Mouse (Mus musculus) spleen, adult 2 months (tissue): ENCODE results near the gene Snx9. TPM values are rescaled to one million over a fixed set of nuclear protein-coding genes. Genes with fewer than 3 reads are reported as not detected.

ENCODE experiments used
- DNase-seq, 2 experiments: peaks; one replicate each; pipeline versions ENCODE4 v3.0.0 to v3.0.0-alpha.2; 2012 to 2021; ENCODE audit warnings: low spot score in 2 of 2, low read depth in 1 of 2
- H3K27ac ChIP-seq: fragments of 200-500 bp; 2 replicates; pipeline ENCODE4 v1.5.1; 2012; ENCODE audit warnings: low read length, inconsistent platforms; ENCODE audit not compliant: insufficient read depth
- H3K27me3 ChIP-seq: fragments of 200-500 bp; 2 replicates; pipeline ENCODE4 v1.6.1; 2012; ENCODE audit warnings: mild to moderate bottlenecking, moderate library complexity, low read length, inconsistent platforms; ENCODE audit not compliant: control insufficient read depth, insufficient read depth
- H3K36me3 ChIP-seq: fragments of 200-500 bp; 2 replicates; pipeline ENCODE4 v1.6.1; 2012; ENCODE audit warnings: mild to moderate bottlenecking, low read length, inconsistent platforms; ENCODE audit not compliant: control insufficient read depth, insufficient read depth
- H3K4me1 ChIP-seq: fragments of 200-500 bp; 2 replicates; pipeline ENCODE4 v1.6.1; 2011; ENCODE audit warnings: inconsistent platforms; ENCODE audit not compliant: control insufficient read depth, insufficient read depth, insufficient read length
- H3K4me3 ChIP-seq: fragments of 200-500 bp; 2 replicates; pipeline ENCODE4 v1.5.1; 2011; ENCODE audit warnings: mild to moderate bottlenecking, inconsistent platforms; ENCODE audit not compliant: insufficient read depth, insufficient read length; ENCODE audit errors: extremely low read depth
- CTCF ChIP-seq: fragments of 200-500 bp; IDR thresholded peaks from 2 replicates; pipeline ENCODE4 v1.5.1; 2011; ENCODE audit warnings: mild to moderate bottlenecking, inconsistent platforms; ENCODE audit not compliant: insufficient read depth, insufficient read length, insufficient replicate concordance; ENCODE audit errors: extremely low read depth
- POLR2A ChIP-seq: fragments of 200-500 bp; IDR thresholded peaks from 2 replicates; pipeline ENCODE4 v1.6.1; 2011; ENCODE audit warnings: low read depth, low read length, inconsistent platforms
- WGBS: fragments of 180-500 bp; shearing (Covaris S2); methylation state at CpG from one replicate; pipeline ENCODE4 v1.1.7; 2018; 5-methylcytosine and 5-hydroxymethylcytosine counted together
- polyA plus RNA-seq: library from polyadenylated mRNA; depleted of rRNA; stranded (reverse); fragments of >200 nt; gene quantifications from 2 replicates; pipeline ENCODE4 v1.2.3, GENCODE M21; 2012

Snx9 gene
- polyA plus RNA-seq, 1 experiment: 22.1 TPM

DNA sequence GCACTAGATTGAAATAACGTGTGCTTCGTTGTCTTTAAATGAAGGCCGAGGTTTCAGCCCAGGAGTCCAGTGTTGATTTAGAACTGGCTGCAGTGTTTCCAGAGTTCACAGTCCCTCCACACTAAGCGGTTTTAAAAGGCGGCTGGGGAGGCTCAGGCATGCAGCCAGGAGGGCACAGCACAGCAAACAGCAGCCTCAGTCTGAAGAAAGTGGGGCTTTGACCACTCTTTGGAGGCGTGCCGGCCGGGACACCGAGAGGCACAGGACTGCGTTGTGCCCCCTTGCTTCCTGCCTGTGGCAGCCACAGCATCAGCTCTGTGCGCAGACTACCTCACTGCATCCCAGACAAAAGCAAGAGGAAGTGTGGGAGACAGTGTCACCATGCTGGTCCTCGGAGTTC is 70.5 kb downstream of the Snx9 start:
- H3K36me3 ChIP-seq: peaks cover 31% of the 10 kb centered on the region
- TF ChIP-seq POLR2A (no peak), CTCF (no peak)
- H3K4me1 ChIP-seq: no peaks in the 10 kb centered on the region
- WGBS: 90% methylated on average over 12 of the region's 12 CpGs
- H3K4me3 ChIP-seq: no peak overlapping the region
- no peak for DNase-seq
- H3K27me3 ChIP-seq: no peaks in the 10 kb centered on the region
- no peak overlapping the region for H3K27ac ChIP-seq

DNA sequence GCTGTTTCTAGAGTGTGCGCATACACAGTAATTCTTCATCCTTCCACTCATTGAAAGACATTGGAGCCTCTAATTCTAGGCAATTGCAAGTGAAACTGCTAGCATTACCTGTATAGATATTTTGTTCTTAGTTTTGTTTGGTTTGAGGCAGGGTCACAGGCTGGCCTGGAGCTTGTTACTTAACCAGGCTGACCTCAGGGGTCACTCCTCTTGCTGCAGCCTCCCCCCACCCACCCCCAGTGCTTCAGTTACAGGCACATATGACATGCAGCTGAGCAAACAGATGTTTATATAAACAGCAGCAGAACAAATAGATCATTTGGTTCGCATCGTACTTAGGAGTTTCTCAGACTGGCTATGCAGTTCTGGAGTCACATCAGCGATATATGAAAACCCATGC is 71.7 kb downstream of the Snx9 start:
- no peak overlapping the region for H3K4me3 ChIP-seq
- H3K4me1 ChIP-seq: no peaks in the 10 kb centered on the region
- TF ChIP-seq CTCF (no peak), POLR2A (no peak)
- peaks cover 25% of the 10 kb centered on the region for H3K36me3 ChIP-seq
- 96% methylated on average over 4 of the region's 4 CpGs for WGBS
- DNase-seq: no peak
- no peaks in the 10 kb centered on the region for H3K27me3 ChIP-seq
- no peak overlapping the region for H3K27ac ChIP-seq

DNA sequence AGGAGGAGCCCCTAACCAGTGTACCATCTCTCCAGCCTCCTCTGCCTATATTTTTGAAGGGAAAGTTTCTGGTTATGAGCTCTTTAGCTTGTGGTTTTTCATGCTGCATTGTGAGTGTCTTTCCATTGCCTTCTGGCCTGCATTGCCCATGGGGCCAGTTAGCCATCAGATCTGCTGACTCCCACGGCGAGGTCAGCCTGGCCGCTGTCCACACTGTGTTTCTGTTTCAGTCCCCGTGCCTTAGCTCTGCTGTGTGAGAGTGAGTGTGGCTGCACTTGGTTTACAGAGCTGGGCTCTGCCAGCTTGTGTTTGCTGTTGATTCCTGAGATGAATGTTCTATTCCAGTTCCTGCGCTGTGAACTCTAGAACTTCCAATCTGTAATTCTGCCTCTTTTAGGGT is 73.1 kb downstream of the Snx9 start:
- no peak for DNase-seq
- no peak overlapping the region for H3K4me3 ChIP-seq
- H3K36me3 ChIP-seq: peaks cover 21% of the 10 kb centered on the region
- 81% methylated on average over 5 of the region's 5 CpGs for WGBS
- no peak overlapping the region for H3K27ac ChIP-seq
- no peaks in the 10 kb centered on the region for H3K4me1 ChIP-seq
- no peak for TF ChIP-seq POLR2A
- no peak for TF ChIP-seq CTCF
- H3K27me3 ChIP-seq: no peaks in the 10 kb centered on the region

DNA sequence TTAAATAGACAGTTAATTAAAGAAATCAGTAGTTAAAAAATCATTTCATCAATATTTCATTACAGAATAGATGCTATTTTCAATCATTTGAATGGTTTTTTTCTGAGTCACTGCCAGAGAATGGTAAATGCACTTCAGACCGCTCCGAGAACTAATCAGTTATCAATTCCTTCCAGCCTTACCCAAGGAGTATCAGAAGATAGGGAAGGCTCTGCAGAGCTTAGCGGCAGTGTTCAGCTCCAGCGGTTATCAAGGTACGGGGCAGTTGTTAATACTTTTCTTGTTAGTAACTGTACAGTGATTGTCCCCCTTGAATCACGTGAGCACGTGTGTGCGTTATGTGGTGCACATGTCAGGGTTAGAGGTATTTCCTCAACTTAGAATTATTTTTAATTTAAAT is 80.8 kb downstream of the Snx9 start:
- WGBS: 93% methylated on average over 8 of the region's 8 CpGs
- Histone ChIP-seq H3K4me3 (no peak overlapping the region), H3K27ac (no peak overlapping the region), H3K4me1 (no peaks in the 10 kb centered on the region), H3K27me3 (no peaks in the 10 kb centered on the region), H3K36me3 (peaks cover 30% of the 10 kb centered on the region)
- TF ChIP-seq CTCF (no peak), POLR2A (no peak)
- no peak for DNase-seq

DNA sequence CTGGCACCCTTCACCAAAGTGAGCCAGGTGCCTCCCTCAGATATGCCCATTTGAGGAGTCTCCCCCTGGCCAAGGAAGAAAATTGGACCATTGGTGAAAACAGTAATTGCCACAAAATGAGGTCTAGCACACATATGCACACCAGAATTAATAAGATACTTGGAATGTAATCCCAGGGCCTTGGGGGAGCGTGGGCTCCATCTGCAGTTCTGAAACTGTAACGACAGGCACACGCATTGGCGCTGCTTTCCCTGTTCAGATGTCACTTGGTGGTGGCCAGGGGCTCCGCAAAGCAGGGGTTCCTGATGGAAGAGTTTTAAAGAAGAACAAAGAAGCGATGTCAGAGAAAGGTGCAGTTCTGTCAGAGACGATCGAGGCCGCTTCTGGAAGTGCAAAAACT is 82.2 kb downstream of the Snx9 start:
- H3K27ac ChIP-seq: no peak overlapping the region
- no peak overlapping the region for H3K4me3 ChIP-seq
- 86% methylated on average over 9 of the region's 9 CpGs for WGBS
- no peaks in the 10 kb centered on the region for H3K4me1 ChIP-seq
- TF ChIP-seq CTCF: peak; percentile 29; the same call in 1 of the 2 replicates
- no peak for TF ChIP-seq POLR2A
- DNase-seq: no peak
- H3K36me3 ChIP-seq: peaks cover 35% of the 10 kb centered on the region
- no peaks in the 10 kb centered on the region for H3K27me3 ChIP-seq

DNA sequence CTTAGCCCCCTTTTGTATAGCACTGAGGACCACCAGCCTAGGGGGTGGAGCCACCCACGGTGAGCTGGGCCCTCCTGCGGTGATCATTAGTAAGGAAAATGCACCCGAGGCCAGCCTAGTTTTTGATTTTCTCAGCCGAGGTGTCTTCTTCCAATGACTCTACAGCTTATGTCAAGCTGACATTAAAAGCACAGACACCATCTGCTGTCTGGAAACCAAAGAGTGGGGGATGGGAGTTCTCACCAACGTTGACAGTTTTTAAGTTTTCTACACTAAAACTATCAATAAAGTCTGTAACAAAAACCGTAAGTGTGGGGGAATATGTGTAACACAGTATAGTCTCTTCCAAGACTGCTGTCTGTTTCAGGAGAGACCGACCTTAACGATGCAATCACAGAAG is 83.1 kb downstream of the Snx9 start:
- no peak overlapping the region for H3K4me3 ChIP-seq
- no peaks in the 10 kb centered on the region for H3K27me3 ChIP-seq
- no peak for DNase-seq
- H3K36me3 ChIP-seq: peaks cover 28% of the 10 kb centered on the region
- no peaks in the 10 kb centered on the region for H3K4me1 ChIP-seq
- 82% methylated on average over 8 of the region's 8 CpGs for WGBS
- no peak for TF ChIP-seq POLR2A
- TF ChIP-seq CTCF: no peak
- H3K27ac ChIP-seq: no peak overlapping the region

GRCm38 (mm10) chr17:5926710-5927109 is 85.6 kb downstream of the Snx9 start:
- H3K4me3 ChIP-seq: no peak overlapping the region
- TF ChIP-seq CTCF (no peak), POLR2A (no peak)
- 0 out of 2 replicates have a peak, but pooled peaks cover 2% of the 10 kb centered on the region for H3K4me1 ChIP-seq
- WGBS: 66% methylated on average over 7 of the region's 7 CpGs
- H3K36me3 ChIP-seq: peaks cover 22% of the 10 kb centered on the region
- H3K27me3 ChIP-seq: no peaks in the 10 kb centered on the region
- no peak for DNase-seq
- no peak overlapping the region for H3K27ac ChIP-seq

DNA sequence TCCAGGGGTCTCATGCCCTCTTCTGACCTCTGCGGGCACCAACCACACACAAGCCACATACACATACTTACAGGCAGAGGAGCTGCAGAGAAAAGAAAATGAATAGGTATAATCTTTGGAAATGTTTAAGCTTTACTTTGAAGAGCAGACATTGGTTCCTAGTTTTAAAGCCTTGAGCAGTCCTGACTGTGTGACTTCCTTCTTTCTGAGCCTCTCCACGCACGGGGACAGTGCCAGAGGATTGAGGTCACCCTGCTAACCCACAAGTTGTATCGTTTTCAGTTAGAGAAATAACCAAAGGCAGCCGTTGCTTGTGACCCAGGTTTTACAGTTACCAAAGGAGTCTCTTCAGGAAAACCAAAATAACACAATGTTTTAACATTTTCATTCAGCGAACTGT is 87.9 kb downstream of the Snx9 start:
- Histone ChIP-seq H3K4me1 (0 out of 2 replicates have a peak, but pooled peaks cover 2% of the 10 kb centered on the region), H3K27me3 (no peaks in the 10 kb centered on the region), H3K4me3 (no peak overlapping the region), H3K36me3 (peaks cover 15% of the 10 kb centered on the region), H3K27ac (no peak overlapping the region)
- WGBS: 27% methylated on average over 6 of the region's 6 CpGs
- no peak for DNase-seq
- TF ChIP-seq POLR2A (no peak), CTCF (no peak)
